Mouse (Mus musculus) spleen, adult 2 months (tissue): ENCODE measurements around the gene Dip2a. TPM values are rescaled to one million over a fixed set of nuclear protein-coding genes. Genes with fewer than 3 reads are reported as not detected.

Experiments
- DNase-seq, 2 experiments: peaks; one replicate each; pipeline versions ENCODE4 v3.0.0 to v3.0.0-alpha.2; 2012 to 2021; ENCODE audit warnings: low spot score in 2 of 2, low read depth in 1 of 2
- H3K27ac ChIP-seq: fragments of 200-500 bp; 2 replicates; pipeline ENCODE4 v1.5.1; 2012; ENCODE audit warnings: low read length, inconsistent platforms; ENCODE audit not compliant: insufficient read depth
- H3K27me3 ChIP-seq: fragments of 200-500 bp; 2 replicates; pipeline ENCODE4 v1.6.1; 2012; ENCODE audit warnings: mild to moderate bottlenecking, moderate library complexity, low read length, inconsistent platforms; ENCODE audit not compliant: control insufficient read depth, insufficient read depth
- H3K36me3 ChIP-seq: fragments of 200-500 bp; 2 replicates; pipeline ENCODE4 v1.6.1; 2012; ENCODE audit warnings: mild to moderate bottlenecking, low read length, inconsistent platforms; ENCODE audit not compliant: control insufficient read depth, insufficient read depth
- H3K4me1 ChIP-seq: fragments of 200-500 bp; 2 replicates; pipeline ENCODE4 v1.6.1; 2011; ENCODE audit warnings: inconsistent platforms; ENCODE audit not compliant: control insufficient read depth, insufficient read depth, insufficient read length
- H3K4me3 ChIP-seq: fragments of 200-500 bp; 2 replicates; pipeline ENCODE4 v1.5.1; 2011; ENCODE audit warnings: mild to moderate bottlenecking, inconsistent platforms; ENCODE audit not compliant: insufficient read depth, insufficient read length; ENCODE audit errors: extremely low read depth
- CTCF ChIP-seq: fragments of 200-500 bp; IDR thresholded peaks from 2 replicates; pipeline ENCODE4 v1.5.1; 2011; ENCODE audit warnings: mild to moderate bottlenecking, inconsistent platforms; ENCODE audit not compliant: insufficient read depth, insufficient read length, insufficient replicate concordance; ENCODE audit errors: extremely low read depth
- POLR2A ChIP-seq: fragments of 200-500 bp; IDR thresholded peaks from 2 replicates; pipeline ENCODE4 v1.6.1; 2011; ENCODE audit warnings: low read depth, low read length, inconsistent platforms
- WGBS: fragments of 180-500 bp; shearing (Covaris S2); methylation state at CpG from one replicate; pipeline ENCODE4 v1.1.7; 2018; 5-methylcytosine and 5-hydroxymethylcytosine counted together
- polyA plus RNA-seq: library from polyadenylated mRNA; depleted of rRNA; stranded (reverse); fragments of >200 nt; gene quantifications from 2 replicates; pipeline ENCODE4 v1.2.3, GENCODE M21; 2012

The Dip2a gene
- polyA plus RNA-seq, 1 experiment, result 7.1 TPM

GRCm38 (mm10) chr10:76317623-76318022 lies 27.5 kb downstream of the Dip2a start:
- WGBS, result 93% methylated on average over 12 of the region's 12 CpGs
- TF ChIP-seq CTCF, result no peak
- no peak for TF ChIP-seq POLR2A

GRCm38 (mm10) chr10:76316194-76316593 lies 28.9 kb downstream of the Dip2a start:
- H3K36me3 ChIP-seq, result peaks cover 4% of the 10 kb centered on the region
- no peaks in the 10 kb centered on the region for H3K4me1 ChIP-seq
- no peak overlapping the region for H3K27ac ChIP-seq
- H3K27me3 ChIP-seq, result no peaks in the 10 kb centered on the region
- H3K4me3 ChIP-seq, result no peak overlapping the region
- DNase-seq, result no peak
- TF ChIP-seq CTCF, result no peak
- no peak for TF ChIP-seq POLR2A
- WGBS, result 86% methylated on average over 7 of the region's 7 CpGs

More at GRCm38 (mm10) chr10:76317623-76318022, 27.5 kb downstream of the Dip2a start:
- Histone ChIP-seq H3K4me1 (no peaks in the 10 kb centered on the region), H3K27me3 (no peaks in the 10 kb centered on the region), H3K36me3 (peaks cover 4% of the 10 kb centered on the region), H3K27ac (no peak overlapping the region), H3K4me3 (no peak overlapping the region)
- DNase-seq, result no peak

GRCm38 (mm10) chr10:76306738-76307137 lies 38.4 kb downstream of the Dip2a start:
- H3K27me3 ChIP-seq, result no peaks in the 10 kb centered on the region
- H3K4me1 ChIP-seq, result no peaks in the 10 kb centered on the region
- DNase-seq, result peak in 1 of 2 experiments; percentile 7
- 21% methylated on average over 9 of the region's 9 CpGs for WGBS
- H3K36me3 ChIP-seq, result no peaks in the 10 kb centered on the region
- H3K27ac ChIP-seq, result no peak overlapping the region
- H3K4me3 ChIP-seq, result no peak overlapping the region
- TF ChIP-seq POLR2A (no peak), CTCF (no peak)

- TF ChIP-seq POLR2A, result no peak
- TF ChIP-seq CTCF, result no peak
These were observed 45.0 kb downstream of the Dip2a start for GRCm38 (mm10) chr10:76300133-76300532.

GRCm38 (mm10) chr10:76293222-76293621 lies 51.9 kb downstream of the Dip2a start:
- TF ChIP-seq POLR2A (no peak), CTCF (no peak)
- Histone ChIP-seq H3K27ac (no peak overlapping the region), H3K4me1 (no peaks in the 10 kb centered on the region), H3K27me3 (no peaks in the 10 kb centered on the region), H3K4me3 (no peak overlapping the region), H3K36me3 (peaks cover 5% of the 10 kb centered on the region)
- WGBS, result 69% methylated on average over 4 of the region's 4 CpGs
- DNase-seq, result no peak

More at GRCm38 (mm10) chr10:76300133-76300532, 45.0 kb downstream of the Dip2a start:
- H3K4me1 ChIP-seq, result no peaks in the 10 kb centered on the region
- no peak overlapping the region for H3K4me3 ChIP-seq
- H3K36me3 ChIP-seq, result peaks cover 7% of the 10 kb centered on the region
- WGBS, result 91% methylated on average over 5 of the region's 5 CpGs
- H3K27ac ChIP-seq, result no peak overlapping the region
- no peaks in the 10 kb centered on the region for H3K27me3 ChIP-seq
- DNase-seq, result no peak

GRCm38 (mm10) chr10:76289936-76290671 lies 55.0 kb downstream of the Dip2a start:
- Histone ChIP-seq H3K27ac (no peak overlapping the region), H3K4me1 (no peaks in the 10 kb centered on the region), H3K27me3 (no peaks in the 10 kb centered on the region), H3K4me3 (no peak overlapping the region), H3K36me3 (peaks cover 1% of the 10 kb centered on the region; the same call in 1 of the 2 replicates)
- WGBS, result 78% methylated on average over 3 of the region's 3 CpGs
- DNase-seq, result no peak
- TF ChIP-seq POLR2A (no peak), CTCF (no peak)

GRCm38 (mm10) chr10:76289052-76289451 lies 56.0 kb downstream of the Dip2a start:
- no peak overlapping the region for H3K4me3 ChIP-seq
- no peak for TF ChIP-seq POLR2A
- no peak for TF ChIP-seq CTCF
- 91% methylated on average over 5 of the region's 5 CpGs for WGBS
- peaks cover 1% of the 10 kb centered on the region; the same call in 1 of the 2 replicates for H3K36me3 ChIP-seq
- no peak overlapping the region for H3K27ac ChIP-seq
- H3K27me3 ChIP-seq, result no peaks in the 10 kb centered on the region
- no peak for DNase-seq
- no peaks in the 10 kb centered on the region for H3K4me1 ChIP-seq
